Mouse (Mus musculus) heart, adult 2 months (tissue): ENCODE data around the gene Erich6.

Experiments
- CTCF ChIP-seq: fragments of 200-600 bp; IDR thresholded peaks from 2 replicates; pipeline ENCODE4 v1.8.1; 2022; ENCODE audit warnings: antibody characterized with exemption, mild to moderate bottlenecking, moderate library complexity
- EP300 ChIP-seq: fragments of 200-500 bp; IDR thresholded peaks from 2 replicates; pipeline ENCODE4 v1.6.1; 2011; ENCODE audit warnings: low read depth, low read length, control low read depth; ENCODE audit not compliant: insufficient read depth

DNA sequence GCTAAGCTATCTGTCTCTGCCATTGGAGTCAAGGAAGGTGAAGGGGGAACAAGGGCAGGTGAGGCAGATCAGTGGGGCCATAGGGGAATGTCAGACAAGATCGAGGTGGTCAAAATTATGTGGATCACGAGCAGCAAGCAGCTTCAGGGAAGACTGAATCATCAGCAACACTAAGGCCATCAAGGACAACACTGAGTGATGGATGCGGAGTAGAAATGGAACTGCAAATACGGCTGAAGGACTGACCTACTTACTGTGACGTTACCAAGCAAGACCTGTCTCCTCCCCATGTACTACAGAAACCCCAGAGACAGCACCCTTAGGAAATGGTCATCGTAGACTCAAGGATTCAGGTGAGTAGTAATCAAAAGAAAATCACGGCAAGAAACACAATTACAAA, 46.3 kb upstream of the Erich6 start:
- no peak for TF ChIP-seq CTCF
- no peak for TF ChIP-seq EP300
